Mouse (Mus musculus) frontal cortex, postnatal 10 days (tissue): ENCODE data around the gene Ostc.

ENCODE experiments used
- DNase-seq, 2 experiments: peaks; one replicate each; pipeline ENCODE4 v3.0.0; 2022; ENCODE audit warnings: low spot score in 2 of 2, mixed read lengths in 1 of 2

Gene Ostc

GRCm38 (mm10) chr3:130708967-130709924 lies at the start of gene Ostc:
Ostc (minus strand) TSS chr3:130709444.
- DNase-seq, result peak; percentile 92 to 94

- DNase-seq, result no peak
Observed at GRCm38 (mm10) chr3:130758157-130758841, 49.1 kb upstream of the Ostc start.

- no peak for DNase-seq
Observed at GRCm38 (mm10) chr3:130757117-130757852, 48.0 kb upstream of the Ostc start.

GRCm38 (mm10) chr3:130749206-130749605 lies 40.0 kb upstream of the Ostc start:
- no peak for DNase-seq

GRCm38 (mm10) chr3:130746673-130747619 lies 37.7 kb upstream of the Ostc start:
- no peak for DNase-seq

GRCm38 (mm10) chr3:130737652-130738361 lies 28.6 kb upstream of the Ostc start:
- no peak for DNase-seq

- no peak for DNase-seq
Observed at GRCm38 (mm10) chr3:130736758-130737157, 27.5 kb upstream of the Ostc start.

- peak; percentile 93 to 94 for DNase-seq
Observed at GRCm38 (mm10) chr3:130730189-130730653, 21.0 kb upstream of the Ostc start, which contains the start of gene Rpl34. Rpl34 (minus strand) TSS chr3:130730398.

- peak in 1 of 2 experiments; percentile 40 for DNase-seq
Observed at GRCm38 (mm10) chr3:130729472-130730188, 20.4 kb upstream of the Ostc start.

- DNase-seq, result no peak
Observed at GRCm38 (mm10) chr3:130727676-130728075, 18.4 kb upstream of the Ostc start.

- DNase-seq, result no peak
Observed at GRCm38 (mm10) chr3:130727036-130727435, 17.8 kb upstream of the Ostc start.

- DNase-seq, result no peak
Observed at GRCm38 (mm10) chr3:130725718-130726117, 16.5 kb upstream of the Ostc start.

- DNase-seq, result no peak
Observed at GRCm38 (mm10) chr3:130722733-130723478, 13.7 kb upstream of the Ostc start.

GRCm38 (mm10) chr3:130720225-130720624 lies 11.0 kb upstream of the Ostc start:
- no peak for DNase-seq

GRCm38 (mm10) chr3:130718871-130719270 lies 9.6 kb upstream of the Ostc start:
- DNase-seq, result no peak

- no peak for DNase-seq
Observed at GRCm38 (mm10) chr3:130716555-130716954, 7.3 kb upstream of the Ostc start.

- DNase-seq, result peak in 1 of 2 experiments; percentile 68
Observed at GRCm38 (mm10) chr3:130714775-130715568, 5.7 kb upstream of the Ostc start.

- no peak for DNase-seq
Observed at GRCm38 (mm10) chr3:130712891-130713290, 3.6 kb upstream of the Ostc start.
